13 mouse cellular contexts compared by ENCODE assay signal in the genomic region with DNA sequence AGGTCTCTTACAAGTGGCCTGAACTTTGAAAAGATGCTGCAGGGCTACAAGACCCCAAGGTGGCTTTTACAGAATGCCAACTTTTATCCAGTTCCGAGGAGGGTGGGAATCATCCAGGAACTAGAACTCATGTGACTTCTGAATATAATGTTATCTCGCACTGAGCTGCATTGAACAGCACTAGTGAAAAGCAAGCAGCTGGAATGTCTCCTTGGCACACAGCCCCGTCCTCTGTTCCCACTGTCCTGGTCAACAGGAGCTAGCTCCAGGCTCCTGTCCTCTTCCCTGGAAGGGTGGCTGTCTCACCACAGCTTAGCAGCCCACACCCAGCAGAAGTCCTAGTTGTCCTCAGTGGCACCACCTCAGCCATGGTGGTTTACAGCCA.
DNase-seq lines count a peak whose midpoint lies in the region; ATAC-seq and TF ChIP-seq lines count a peak whose summit lies in the region.
"Had no signal": no experiment of that assay in that cellular context is flagged by ENCODE, and none has a peak within 500 bp of the region (broad histone marks: within the 10 kb centered on the region; RNA-seq: fewer than 3 reads in every experiment).

No protein-coding gene starts in this region.

- no peak for TF ChIP-seq CTCF in kidney, adult 2 months (conservative IDR thresholded peaks at IDR 0.05; ENCODE audit: insufficient read depth, insufficient read length, low read depth, low read length)
- no peak for TF ChIP-seq CTCF in heart, adult 2 months (IDR thresholded peaks at IDR 0.05)

- ATAC-seq in kidney, embryonic 14.5 days (ENCODE audit: low FRiP score, low TSS enrichment), result no peak
- ATAC-seq in megakaryocyte-erythroid progenitor cell, adult 5-6 weeks (replicated peaks; ENCODE audit: low FRiP score, low TSS enrichment, poor library complexity, severe bottlenecking), result no peak
- ATAC-seq: CD4-positive, CD25-positive, alpha-beta regulatory T cell, adult 4 months; midbrain, embryonic 15.5 days had no signal

- no peaks in the 10 kb centered on the region for H3K9me3 ChIP-seq in kidney, embryonic 14.5 days (ENCODE audit: control insufficient read depth, low read length)
- H3K9me3 ChIP-seq: embryonic facial prominence, embryonic 15.5 days; limb, embryonic 15.5 days; midbrain, embryonic 15.5 days; stomach, embryonic 15.5 days had no signal

- H3K4me3 ChIP-seq in kidney, adult 2 months (ENCODE audit: insufficient read depth, low read depth, low read length), result no peak overlapping the region
- H3K4me3 ChIP-seq in kidney, embryonic 14.5 days (ENCODE audit: low read length), result no peak overlapping the region
- H3K4me3 ChIP-seq in heart, adult 2 months, result no peak overlapping the region
- H3K4me3 ChIP-seq: embryonic facial prominence, embryonic 15.5 days; limb, embryonic 15.5 days; midbrain, embryonic 15.5 days; stomach, embryonic 15.5 days had no signal

- no peak overlapping the region for H3K4me2 ChIP-seq in kidney, embryonic 14.5 days (replicated peaks; ENCODE audit: low read depth, low read length)
- H3K4me2 ChIP-seq: embryonic facial prominence, embryonic 15.5 days; limb, embryonic 15.5 days; midbrain, embryonic 15.5 days; stomach, embryonic 15.5 days had no signal

- H3K4me1 ChIP-seq in kidney, adult 2 months (ENCODE audit: control insufficient read depth, insufficient read depth, low read length), result no peaks in the 10 kb centered on the region
- H3K4me1 ChIP-seq in kidney, embryonic 14.5 days (ENCODE audit: control insufficient read depth, insufficient read depth, low read length), result no peaks in the 10 kb centered on the region
- H3K4me1 ChIP-seq in heart, adult 2 months (ENCODE audit: control insufficient read depth, insufficient read depth, low read length), result peaks cover 8% of the 10 kb centered on the region
- H3K4me1 ChIP-seq: embryonic facial prominence, embryonic 15.5 days had no signal

- TF ChIP-seq POLR2A in kidney, adult 2 months (IDR thresholded peaks at IDR 0.05; ENCODE audit: low read depth, low read length), result no peak
- no peak for TF ChIP-seq POLR2A in heart, adult 2 months (IDR thresholded peaks at IDR 0.05; ENCODE audit: insufficient read depth, low read depth, low read length)

- no peak overlapping the region for H3K9ac ChIP-seq in kidney, embryonic 14.5 days (ENCODE audit: low read depth, low read length)
- no peak overlapping the region for H3K9ac ChIP-seq in heart, adult 2 months (ENCODE audit: low read depth, low read length)
- H3K9ac ChIP-seq: embryonic facial prominence, embryonic 15.5 days; limb, embryonic 15.5 days; midbrain, embryonic 15.5 days; stomach, embryonic 15.5 days had no signal

- peak; percentile 47 for DNase-seq in kidney, adult 2 months
- peak; percentile 69 to 81 for DNase-seq in heart, adult 2 months
- peak; percentile 70 for DNase-seq in kidney, postnatal 10 days
- DNase-seq in ovary, postnatal 14 days (ENCODE audit: low spot score), result peak; percentile 15
- no peak for DNase-seq in cerebellum, adult 18-20 months
- DNase-seq in cerebellum, adult 11 months, result no peak

- no peak overlapping the region for H3K27ac ChIP-seq in kidney, adult 2 months (ENCODE audit: insufficient read depth, low read depth, low read length)
- no peak overlapping the region for H3K27ac ChIP-seq in kidney, embryonic 14.5 days (ENCODE audit: low read depth, low read length)
- peak overlapping the region; percentile 80 for H3K27ac ChIP-seq in heart, adult 2 months
- H3K27ac ChIP-seq: embryonic facial prominence, embryonic 15.5 days; midbrain, embryonic 15.5 days; stomach, embryonic 15.5 days had no signal

- 61% methylated on average over 3 of the region's 3 CpGs for WGBS in kidney, adult 2 months
- 75% methylated on average over 3 of the region's 3 CpGs for WGBS in kidney, embryonic 14.5 days
- WGBS in heart, adult 2 months, result 16% methylated on average over 3 of the region's 3 CpGs

- H3K27me3 ChIP-seq in kidney, adult 2 months (replicated peaks; ENCODE audit: control insufficient read depth, insufficient read depth, low read length), result no peaks in the 10 kb centered on the region
- no peaks in the 10 kb centered on the region for H3K27me3 ChIP-seq in kidney, embryonic 14.5 days (ENCODE audit: control insufficient read depth, insufficient read depth, low read length)
- no peaks in the 10 kb centered on the region for H3K27me3 ChIP-seq in heart, adult 2 months (ENCODE audit: control insufficient read depth, insufficient read depth, low read length)
- H3K27me3 ChIP-seq: embryonic facial prominence, embryonic 15.5 days; limb, embryonic 15.5 days; midbrain, embryonic 15.5 days; stomach, embryonic 15.5 days had no signal

- intact Hi-C loops in heart, adult 2 months (cut with DNase I), result loop anchor here (2.0 to 5.0 kb wide), 2 partner anchors 54 to 122 kb away; a partner anchor contains a TSS

- H3K36me3 ChIP-seq in kidney, adult 2 months (ENCODE audit: control insufficient read depth, insufficient read depth, low read length), result no peaks in the 10 kb centered on the region
- H3K36me3 ChIP-seq in kidney, embryonic 14.5 days (ENCODE audit: control insufficient read depth, insufficient read depth, low read length), result peaks cover 64% of the 10 kb centered on the region
- no peaks in the 10 kb centered on the region for H3K36me3 ChIP-seq in heart, adult 2 months (ENCODE audit: control insufficient read depth, insufficient read depth, low read length)
- H3K36me3 ChIP-seq: stomach, embryonic 15.5 days had no signal

- TF ChIP-seq EP300 in heart, adult 2 months (IDR thresholded peaks at IDR 0.05; ENCODE audit: insufficient read depth, low read depth, low read length), result no peak

- H3K79me2 ChIP-seq in heart, adult 2 months (replicated peaks; ENCODE audit: control insufficient read depth, insufficient read depth, low read length), result no peaks in the 10 kb centered on the region

Comparison
In these comparisons a context has a peak if more than half of its experiments do, and no peak if none do; other contexts are left out.
1. DNase-seq: peak in kidney, adult 2 months (single experiment), heart, adult 2 months (2 of 2), kidney, postnatal 10 days (single experiment) and ovary, postnatal 14 days (single experiment); none in cerebellum, adult 18-20 months (0 of 2) and cerebellum, adult 11 months (single experiment).